Mouse (Mus musculus) heart, embryonic 16.5 days (tissue): ENCODE results near the gene Atp7a. TPM values are rescaled to one million over a fixed set of nuclear protein-coding genes. Genes with fewer than 3 reads are reported as not detected.

Experiments
- ATAC-seq: fragments of 200-750 bp; cut with Nextera tagmentation; replicated peaks from 2 replicates; pipeline ENCODE4 v1.8.0; 2017; ENCODE audit warnings: moderate number of reproducible peaks; ENCODE audit not compliant: insufficient read depth, low FRiP score; ENCODE audit errors: extremely low read depth
- H3K27ac ChIP-seq: fragments of 300-500 bp; sonication (generic); 2 replicates; pipeline ENCODE4 v1.5.1; 2014; ENCODE audit warnings: mild to moderate bottlenecking, low read length, control low read depth, moderate library complexity
- H3K27me3 ChIP-seq: fragments of 300-500 bp; sonication (generic); 2 replicates; pipeline ENCODE4 v1.6.1; 2014; ENCODE audit warnings: low read length, mixed read lengths; ENCODE audit not compliant: control insufficient read depth, insufficient read depth
- H3K36me3 ChIP-seq: fragments of 300-500 bp; sonication (generic); 2 replicates; pipeline ENCODE4 v1.6.1; 2014; ENCODE audit not compliant: control insufficient read depth, insufficient read depth
- H3K4me1 ChIP-seq: fragments of 300-500 bp; sonication (generic); 2 replicates; pipeline ENCODE4 v1.6.1; 2014; ENCODE audit warnings: low read length, mixed read lengths; ENCODE audit not compliant: control insufficient read depth, insufficient read depth
- H3K4me2 ChIP-seq: fragments of 300-500 bp; sonication (generic); 2 replicates; pipeline ENCODE4 v1.6.1; 2014; ENCODE audit warnings: low read depth, mild to moderate bottlenecking, control low read depth, low read length
- H3K4me3 ChIP-seq: fragments of 300-500 bp; sonication (generic); 2 replicates; pipeline ENCODE4 v1.5.1; 2014; ENCODE audit warnings: mild to moderate bottlenecking, control low read depth, low read length
- H3K9ac ChIP-seq: fragments of 300-500 bp; sonication (generic); 2 replicates; pipeline ENCODE4 v1.6.1; 2014; ENCODE audit warnings: low read length, control low read depth
- H3K9me3 ChIP-seq: fragments of 300-500 bp; sonication (generic); replicated peaks from 2 replicates; pipeline ENCODE4 v1.6.1; 2016; ENCODE audit warnings: low read length; ENCODE audit not compliant: control insufficient read depth
- WGBS: fragments of 180-500 bp; shearing (Covaris S2); extraction: QIAGEN DNeasy Blood & Tissue Kit; methylation state at CpG from one replicate; pipeline ENCODE4 v1.1.7; 2014; 5-methylcytosine and 5-hydroxymethylcytosine counted together
- polyA plus RNA-seq: library from polyadenylated mRNA; unstranded; fragments of >200 nt; fragmentation: Nextera tagmentation; extraction: Ambion mirVana; gene quantifications from 2 replicates; pipeline ENCODE4 v1.2.1, GENCODE M21; 2015

Atp7a gene
- polyA plus RNA-seq, 1 experiment from 2014 or later, result 10.3 TPM

GRCm38 (mm10) chrX:106142936-106143335, 115.9 kb downstream of the Atp7a start, which contains the start of gene Tlr13:
Gene Tlr13, plus strand, starts transcription at chrX:106143204.
- no peaks in the 10 kb centered on the region for H3K27me3 ChIP-seq
- no peak for ATAC-seq
- no peaks in the 10 kb centered on the region for H3K9me3 ChIP-seq
- H3K4me3 ChIP-seq, result no peak within 1 kb of the TSS
- H3K9ac ChIP-seq, result no peak within 1 kb of the TSS
- no peak within 1 kb of the TSS for H3K4me2 ChIP-seq
- H3K27ac ChIP-seq, result no peak within 1 kb of the TSS
- H3K4me1 ChIP-seq, result no peaks in the 10 kb centered on the region
- no peaks in the 10 kb centered on the region for H3K36me3 ChIP-seq
- WGBS, result 86% methylated on average over 6 of the region's 6 CpGs

- Histone ChIP-seq H3K9me3 (no peaks in the 10 kb centered on the region), H3K4me3 (no peak overlapping the region), H3K27me3 (no peaks in the 10 kb centered on the region), H3K4me1 (no peaks in the 10 kb centered on the region), H3K4me2 (no peak overlapping the region), H3K27ac (no peak overlapping the region), H3K9ac (no peak overlapping the region), H3K36me3 (no peaks in the 10 kb centered on the region)
- 85% methylated on average over 1 of the region's 1 CpGs for WGBS
- no peak for ATAC-seq
Observed at GRCm38 (mm10) chrX:106148185-106148584, 121.1 kb downstream of the Atp7a start.

- no peak overlapping the region for H3K9ac ChIP-seq
- H3K4me2 ChIP-seq, result no peak overlapping the region
- no peak overlapping the region for H3K4me3 ChIP-seq
- H3K27me3 ChIP-seq, result no peaks in the 10 kb centered on the region
- no peaks in the 10 kb centered on the region for H3K36me3 ChIP-seq
- no peak for ATAC-seq
- 67% methylated on average over 3 of the region's 3 CpGs for WGBS
- no peaks in the 10 kb centered on the region for H3K9me3 ChIP-seq
- no peak overlapping the region for H3K27ac ChIP-seq
- no peaks in the 10 kb centered on the region for H3K4me1 ChIP-seq
Observed at GRCm38 (mm10) chrX:106149460-106149859, 122.4 kb downstream of the Atp7a start.

GRCm38 (mm10) chrX:106154180-106154586, 127.1 kb downstream of the Atp7a start:
- Histone ChIP-seq H3K27ac (no peak overlapping the region), H3K27me3 (no peaks in the 10 kb centered on the region), H3K4me1 (no peaks in the 10 kb centered on the region), H3K9me3 (no peaks in the 10 kb centered on the region), H3K4me2 (no peak overlapping the region), H3K9ac (no peak overlapping the region), H3K4me3 (no peak overlapping the region), H3K36me3 (no peaks in the 10 kb centered on the region)
- ATAC-seq, result no peak

- 73% methylated on average over 4 of the region's 4 CpGs for WGBS
- Histone ChIP-seq H3K9me3 (no peaks in the 10 kb centered on the region), H3K36me3 (no peaks in the 10 kb centered on the region), H3K4me3 (no peak overlapping the region), H3K4me1 (no peaks in the 10 kb centered on the region), H3K4me2 (no peak overlapping the region), H3K9ac (no peak overlapping the region), H3K27ac (no peak overlapping the region), H3K27me3 (no peaks in the 10 kb centered on the region)
- no peak for ATAC-seq
Observed at GRCm38 (mm10) chrX:106155892-106156291, 128.8 kb downstream of the Atp7a start.

- Histone ChIP-seq H3K36me3 (no peaks in the 10 kb centered on the region), H3K9me3 (no peaks in the 10 kb centered on the region), H3K9ac (no peak overlapping the region), H3K4me1 (no peaks in the 10 kb centered on the region), H3K4me2 (no peak overlapping the region), H3K4me3 (no peak overlapping the region), H3K27me3 (no peaks in the 10 kb centered on the region), H3K27ac (no peak overlapping the region)
- 33% methylated on average over 5 of the region's 5 CpGs for WGBS
- ATAC-seq, result no peak
Observed at GRCm38 (mm10) chrX:106163995-106164394, 136.9 kb downstream of the Atp7a start.

GRCm38 (mm10) chrX:106164555-106164954, 137.5 kb downstream of the Atp7a start:
- no peaks in the 10 kb centered on the region for H3K4me1 ChIP-seq
- no peak overlapping the region for H3K27ac ChIP-seq
- no peaks in the 10 kb centered on the region for H3K36me3 ChIP-seq
- H3K27me3 ChIP-seq, result no peaks in the 10 kb centered on the region
- H3K9ac ChIP-seq, result no peak overlapping the region
- no peaks in the 10 kb centered on the region for H3K9me3 ChIP-seq
- H3K4me3 ChIP-seq, result no peak overlapping the region
- WGBS, result 63% methylated on average over 5 of the region's 5 CpGs
- no peak for ATAC-seq
- H3K4me2 ChIP-seq, result no peak overlapping the region

GRCm38 (mm10) chrX:106165089-106165488, 138.0 kb downstream of the Atp7a start:
- ATAC-seq, result no peak

GRCm38 (mm10) chrX:106171106-106171852, 144.2 kb downstream of the Atp7a start:
- ATAC-seq, result peak; percentile 55; the same call in 1 of the 2 replicates
- Histone ChIP-seq H3K9me3 (no peaks in the 10 kb centered on the region), H3K4me2 (peak overlapping the region; percentile 63), H3K9ac (peak overlapping the region; percentile 54), H3K27ac (no peak overlapping the region; the same call in 1 of the 2 replicates), H3K4me3 (peak overlapping the region; percentile 45), H3K4me1 (no peaks in the 10 kb centered on the region), H3K27me3 (no peaks in the 10 kb centered on the region), H3K36me3 (no peaks in the 10 kb centered on the region)
- 19% methylated on average over 18 of the region's 18 CpGs for WGBS

More at GRCm38 (mm10) chrX:106165089-106165488, 138.0 kb downstream of the Atp7a start:
- Histone ChIP-seq H3K9me3 (no peaks in the 10 kb centered on the region), H3K9ac (no peak overlapping the region), H3K4me3 (no peak overlapping the region), H3K36me3 (no peaks in the 10 kb centered on the region), H3K4me2 (no peak overlapping the region), H3K27me3 (no peaks in the 10 kb centered on the region), H3K27ac (no peak overlapping the region), H3K4me1 (no peaks in the 10 kb centered on the region)
- 83% methylated on average over 1 of the region's 1 CpGs for WGBS
